Mouse (Mus musculus) cerebellum, adult 9-11 months (tissue): Measurements from ENCODE around the gene Olfr1427.
"Not testable (repeated sequence)": the region's sequence is repeated elsewhere in the genome, so short reads cannot be mapped to it uniquely, and the experiment has no call there.

ENCODE experiments used
- DNase-seq: peaks from one replicate; pipeline ENCODE4 v3.0.0; 2022

Gene Olfr1427

DNA sequence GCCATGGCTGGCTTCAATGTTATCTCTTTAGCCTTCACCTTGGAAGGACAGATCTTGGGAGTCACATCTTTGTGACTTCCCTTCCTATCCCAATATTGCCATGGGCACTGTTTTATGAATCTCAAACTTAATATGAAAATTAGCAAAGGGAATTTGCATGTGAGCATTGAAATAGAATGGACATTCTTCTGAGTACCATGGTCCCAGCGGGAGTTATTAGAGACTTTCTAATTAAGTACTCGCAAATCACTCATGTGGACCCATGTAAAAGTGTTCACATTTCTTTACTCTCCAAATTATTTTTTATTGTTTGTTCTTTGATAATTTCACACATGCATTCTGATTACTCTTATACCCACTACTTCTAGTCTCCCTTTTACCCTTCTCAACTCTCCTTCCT is at the start of gene Olfr1427:
Gene Olfr1427, minus strand, starts transcription at position 101 of the 400 bp plus-strand sequence.
- DNase-seq, result no peak

GRCm38 (mm10) chr19:12145452-12145851 is 42.3 kb upstream of the Olfr1427 start:
- DNase-seq, result no peak

- no peak for DNase-seq
Measured at GRCm38 (mm10) chr19:12143356-12143755, 40.2 kb upstream of the Olfr1427 start.

- no peak for DNase-seq
Measured at GRCm38 (mm10) chr19:12134289-12134688, 31.2 kb upstream of the Olfr1427 start.

DNA sequence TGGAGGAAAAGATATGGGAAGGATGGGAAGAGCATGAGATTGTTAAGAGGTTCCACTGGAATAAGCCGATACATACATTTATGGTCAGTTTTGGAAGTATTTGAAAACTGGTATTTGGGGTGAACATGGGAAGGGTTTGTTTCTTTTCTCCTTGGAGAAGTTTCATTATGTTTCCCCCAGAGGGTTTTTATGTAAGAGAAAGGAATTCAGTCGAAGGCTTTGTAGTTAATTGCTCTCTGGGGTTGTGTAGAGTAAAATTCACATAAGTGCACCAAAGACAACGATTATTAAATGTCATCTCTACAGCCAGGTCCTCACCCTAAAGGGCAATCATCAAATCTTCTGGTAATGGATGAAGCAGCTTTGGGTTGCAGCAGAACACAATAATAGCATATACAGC is 20.0 kb upstream of the Olfr1427 start, which contains the start of gene Olfr76:
Gene Olfr76, minus strand, starts transcription at position 101 of the 400 bp plus-strand sequence.
- no peak for DNase-seq

- DNase-seq, result no peak
Measured at GRCm38 (mm10) chr19:12116464-12116863, 13.3 kb upstream of the Olfr1427 start.

- no peak for DNase-seq
Measured at GRCm38 (mm10) chr19:12115797-12116196, 12.7 kb upstream of the Olfr1427 start, which contains the start of gene Olfr1428. Olfr1428 (minus strand) TSS chr19:12115897.

GRCm38 (mm10) chr19:12113807-12114206 is 10.7 kb upstream of the Olfr1427 start:
- DNase-seq, result no peak

- no peak for DNase-seq
Measured at GRCm38 (mm10) chr19:12104541-12104940, 1.4 kb upstream of the Olfr1427 start.

DNA sequence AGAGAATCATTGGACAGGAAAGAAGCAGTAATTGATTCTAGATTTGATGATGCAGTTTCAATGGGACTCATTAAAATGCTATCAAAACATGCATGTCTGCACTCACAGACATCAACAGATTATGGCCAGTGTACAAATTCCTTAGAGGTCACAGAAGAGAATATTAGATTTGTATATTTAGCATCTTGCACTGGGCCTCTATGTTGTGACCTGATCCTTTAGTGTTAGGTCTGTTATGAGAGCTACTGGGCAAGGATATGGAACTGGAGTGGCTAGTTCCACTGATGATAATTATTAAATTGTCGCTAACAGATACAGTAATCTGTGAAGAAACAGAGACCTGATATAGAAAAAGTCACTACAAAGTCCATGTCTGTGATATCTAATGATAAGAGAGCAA is 11.2 kb downstream of the Olfr1427 start, which contains the start of gene Olfr1426:
Gene Olfr1426, minus strand, starts transcription at position 101 of the 400 bp plus-strand sequence.
- DNase-seq, result no peak

DNA sequence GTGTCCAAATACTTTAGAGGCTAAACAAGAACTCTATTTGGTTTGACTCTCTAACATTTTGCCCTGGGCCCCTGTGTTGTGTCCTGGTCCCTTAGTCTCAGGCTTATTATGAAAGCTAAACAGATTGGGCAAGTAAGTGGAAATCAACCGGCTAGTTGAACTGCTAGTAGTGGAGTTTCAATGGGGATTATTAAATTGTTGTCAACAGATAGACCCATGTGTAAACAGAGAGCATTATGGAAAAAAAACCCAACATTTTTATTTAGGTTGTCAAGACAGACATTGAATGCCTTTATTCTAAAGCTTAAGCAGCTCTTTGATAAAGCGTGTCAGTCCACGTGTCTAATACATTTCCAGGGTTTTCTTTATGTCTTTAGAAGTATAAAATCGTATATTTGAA is 25.5 kb downstream of the Olfr1427 start, which contains the start of gene Olfr1425:
Gene Olfr1425, minus strand, starts transcription at position 101 of the 400 bp plus-strand sequence.
- not testable (repeated sequence) for DNase-seq

GRCm38 (mm10) chr19:12069546-12069945 is 33.6 kb downstream of the Olfr1427 start:
- DNase-seq, result not testable (repeated sequence)

DNA sequence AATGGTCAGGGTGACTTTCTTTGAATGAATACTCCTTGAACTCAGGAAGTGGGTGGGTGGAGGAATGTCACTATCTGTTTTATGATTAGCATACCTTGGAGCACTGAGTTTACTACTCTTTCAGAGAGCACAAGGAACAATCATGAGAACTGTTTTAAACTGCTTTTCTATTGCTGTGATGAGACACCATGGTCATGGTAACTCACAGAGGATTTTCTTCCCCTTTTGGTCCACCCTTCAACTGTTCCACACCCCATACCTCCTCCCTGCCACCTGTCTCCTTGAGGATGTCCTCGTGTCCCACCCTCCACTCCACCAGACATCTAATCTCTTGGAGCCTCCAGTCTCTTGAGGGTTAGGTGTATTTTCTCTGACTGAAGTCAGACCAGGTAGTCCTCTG is 35.3 kb downstream of the Olfr1427 start:
- DNase-seq, result not testable (repeated sequence)

DNA sequence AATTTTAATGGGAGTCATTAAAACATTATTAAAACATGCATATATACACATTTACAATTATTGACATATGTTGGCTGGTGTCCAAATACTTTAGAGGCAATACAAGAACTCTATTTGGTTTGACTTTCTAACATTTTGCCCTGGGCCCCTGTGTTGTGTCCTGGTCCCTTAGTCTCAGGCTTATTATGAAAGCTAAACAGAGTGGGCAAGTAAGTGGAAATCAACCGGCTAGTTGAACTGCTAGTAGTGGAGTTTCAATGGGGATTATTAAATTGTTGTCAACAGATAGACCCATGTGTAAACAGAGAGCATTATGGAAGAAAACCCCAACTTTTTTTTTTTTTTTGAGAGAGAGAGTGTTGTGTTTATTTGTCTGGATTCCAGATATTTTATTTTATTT is 40.6 kb downstream of the Olfr1427 start, which contains the start of gene Olfr1424:
Gene Olfr1424, minus strand, starts transcription at position 101 of the 400 bp plus-strand sequence.
- not testable (repeated sequence) for DNase-seq
